Mouse (Mus musculus): ENCODE results near the gene Zfp472.

Zfp472 gene

GRCm38 (mm10) chr17:32965623-32966290 is at the start of gene Zfp472:
Zfp472 (plus strand) TSS chr17:32965814.
- DNase-seq = peak; percentile 92 to 93

- DNase-seq = no peak
These were observed 49.5 kb upstream of the Zfp472 start for GRCm38 (mm10) chr17:32916075-32916474.

- DNase-seq = peak; percentile 73 to 78
These were observed 48.5 kb upstream of the Zfp472 start, which contains the start of gene Cyp4f14 for GRCm38 (mm10) chr17:32917131-32917530. Cyp4f14 (minus strand) TSS chr17:32917342.

GRCm38 (mm10) chr17:32919123-32919522 is 46.5 kb upstream of the Zfp472 start:
- no peak for DNase-seq

- no peak for DNase-seq
These were observed 41.9 kb upstream of the Zfp472 start for GRCm38 (mm10) chr17:32923681-32924080.

- peak; percentile 56 to 72 for DNase-seq
These were observed 40.8 kb upstream of the Zfp472 start for GRCm38 (mm10) chr17:32924658-32925312.

- no peak for DNase-seq
These were observed 37.8 kb upstream of the Zfp472 start for GRCm38 (mm10) chr17:32927803-32928202.

GRCm38 (mm10) chr17:32939831-32940230 is 25.8 kb upstream of the Zfp472 start:
- DNase-seq = no peak

- no peak for DNase-seq
These were observed 22.0 kb upstream of the Zfp472 start for GRCm38 (mm10) chr17:32943661-32944060.

GRCm38 (mm10) chr17:32944402-32945035 is 21.1 kb upstream of the Zfp472 start:
- DNase-seq = no peak

- DNase-seq = no peak
These were observed 18.9 kb upstream of the Zfp472 start for GRCm38 (mm10) chr17:32946716-32947115.

GRCm38 (mm10) chr17:32947215-32947914 is 18.2 kb upstream of the Zfp472 start, which contains the start of gene Cyp4f13:
Cyp4f13 (minus strand) TSS chr17:32947402.
- DNase-seq = peak; percentile 97 to 99

GRCm38 (mm10) chr17:32950136-32950535 is 15.5 kb upstream of the Zfp472 start:
- DNase-seq = no peak

- no peak for DNase-seq
These were observed 14.6 kb upstream of the Zfp472 start for GRCm38 (mm10) chr17:32951006-32951405.

- peak; percentile 51 to 87 for DNase-seq
These were observed 14.2 kb upstream of the Zfp472 start for GRCm38 (mm10) chr17:32951441-32951840.

GRCm38 (mm10) chr17:32965253-32965622 is 376 bp upstream of the Zfp472 start:
- no peak for DNase-seq

- DNase-seq = no peak
These were observed 15.7 kb downstream of the Zfp472 start for GRCm38 (mm10) chr17:32981361-32981760.

GRCm38 (mm10) chr17:32986301-32986700 is 20.7 kb downstream of the Zfp472 start:
- DNase-seq = no peak

- DNase-seq = no peak
These were observed 26.5 kb downstream of the Zfp472 start for GRCm38 (mm10) chr17:32991965-32992698.

GRCm38 (mm10) chr17:32992699-32993474 is 27.3 kb downstream of the Zfp472 start, which contains the start of gene Zfp952:
Zfp952 (plus strand) TSS chr17:32993129.
- peak; percentile 90 to 92 for DNase-seq

- DNase-seq = no peak
These were observed 32.9 kb downstream of the Zfp472 start for GRCm38 (mm10) chr17:32998492-32998891.

GRCm38 (mm10) chr17:33008337-33008736 is 42.7 kb downstream of the Zfp472 start:
- DNase-seq = no peak

All from kidney, adult 8-10 months (tissue).